Mouse (Mus musculus) CH12.LX (cell line): ENCODE results near the gene 2200002D01Rik.
A peak's percentile ranks its signal among the peaks of the same experiment; 100 is the strongest.

ENCODE experiments used
- CHD2 ChIP-seq: IDR thresholded peaks from 2 replicates; pipeline ENCODE4 v1.6.1; 2011; ENCODE audit warnings: low read length, improper control_type of control experiment
- CTCF ChIP-seq, 2 experiments: IDR thresholded peaks in 1 of 2; conservative IDR thresholded peaks in 1 of 2; 2 replicates each; pipeline ENCODE4 v1.5.1; 2011 to 2012; ENCODE audit warnings: low read depth in 2 of 2, low read length in 2 of 2, improper control_type of control experiment in 1 of 2, inconsistent platforms in 1 of 2, mild to moderate bottlenecking in 1 of 2, moderate library complexity in 1 of 2
- EP300 ChIP-seq: IDR thresholded peaks from 2 replicates; pipeline ENCODE4 v1.6.1; 2011; ENCODE audit warnings: low read length, improper control_type of control experiment
- KAT2A ChIP-seq: IDR thresholded peaks from 2 replicates; pipeline ENCODE4 v1.6.1; 2012; ENCODE audit warnings: low read length, improper control_type of control experiment, inconsistent platforms; ENCODE audit not compliant: insufficient replicate concordance
- MEF2A ChIP-seq: IDR thresholded peaks from 2 replicates; pipeline ENCODE4 v1.6.1; 2014; ENCODE audit warnings: low read depth, mild to moderate bottlenecking, inconsistent platforms, low read length, improper control_type of control experiment, borderline replicate concordance
- POLR2A ChIP-seq: IDR thresholded peaks from 2 replicates; pipeline ENCODE4 v1.6.1; 2011; ENCODE audit warnings: low read depth, mild to moderate bottlenecking, improper control_type of control experiment, low read length
- POLR2AphosphoS2 ChIP-seq: IDR thresholded peaks from 2 replicates; pipeline ENCODE4 v1.6.1; 2011; ENCODE audit warnings: low read depth, low read length, improper control_type of control experiment
- SMC3 ChIP-seq: IDR thresholded peaks from 2 replicates; pipeline ENCODE4 v1.6.1; 2011; ENCODE audit warnings: low read depth, low read length, improper control_type of control experiment
- TCF12 ChIP-seq: IDR thresholded peaks from 2 replicates; pipeline ENCODE4 v1.6.1; 2014; ENCODE audit warnings: low read depth, mild to moderate bottlenecking, inconsistent platforms, low read length, improper control_type of control experiment
- ZNF384 ChIP-seq: IDR thresholded peaks from 2 replicates; pipeline ENCODE4 v1.6.1; 2012; ENCODE audit warnings: low read depth, low read length, improper control_type of control experiment, inconsistent platforms

DNA sequence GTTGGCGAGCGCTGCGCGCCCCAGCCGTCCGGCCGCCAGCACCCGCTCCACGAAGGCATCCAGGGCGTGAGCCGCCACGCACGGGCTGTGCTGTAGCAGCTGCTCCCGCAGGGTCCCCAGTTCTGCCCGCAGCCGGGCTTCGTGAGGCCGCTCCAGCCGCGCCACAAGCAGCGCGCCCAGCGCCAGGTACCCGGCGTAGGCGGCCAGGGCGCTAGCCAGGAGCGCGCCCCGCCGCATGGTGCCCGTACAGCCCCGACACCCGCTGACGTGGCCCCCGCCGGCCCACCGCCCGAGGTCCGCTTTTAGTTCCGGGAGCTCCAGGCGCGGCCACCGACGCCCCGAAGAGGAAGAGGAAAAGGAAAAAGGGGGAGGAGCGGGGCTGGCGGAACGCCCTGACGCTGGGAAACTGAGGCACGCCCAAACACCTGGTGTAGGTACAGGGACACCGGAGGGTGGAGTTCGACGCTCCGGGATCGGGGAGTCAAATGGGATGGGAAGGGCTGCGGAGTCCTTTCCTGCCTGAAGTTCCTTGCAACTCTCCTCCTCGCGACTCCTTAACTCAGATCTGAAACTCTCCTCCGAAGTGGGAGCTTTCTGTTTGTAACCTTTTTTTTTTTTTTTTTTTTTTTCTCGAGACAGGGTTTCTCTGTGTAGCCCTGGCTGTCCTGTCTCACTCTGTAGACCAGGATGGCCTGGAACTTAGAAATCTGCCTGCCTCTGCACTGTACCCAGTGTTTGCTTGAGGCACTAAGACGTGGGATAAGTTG, 15.8 kb downstream of the 2200002D01Rik start, which contains the start of gene Kcnk6:
- TF ChIP-seq KAT2A, result no peak
- TF ChIP-seq CTCF (conservative IDR thresholded peaks at IDR 0.05 in 1 of 2, IDR thresholded peaks at IDR 0.05 in 1 of 2; ENCODE audit: low read depth in 2 of 2, low read length in 2 of 2), result no peak
- no peak for TF ChIP-seq CHD2
- no peak; the same call in 1 of the 2 replicates for TF ChIP-seq POLR2A
- no peak for TF ChIP-seq EP300
- TF ChIP-seq SMC3, result no peak
- peak; percentile 73 for TF ChIP-seq ZNF384
- no peak for TF ChIP-seq POLR2AphosphoS2
- no peak for TF ChIP-seq MEF2A
- no peak for TF ChIP-seq TCF12
